Mouse (Mus musculus) limb, embryonic 12.5 days (tissue): ENCODE data around the gene Tcte2. TPM values are rescaled to one million over a fixed set of nuclear protein-coding genes. Genes with fewer than 3 reads are reported as not detected.

ENCODE experiments used
- ATAC-seq: fragments of 200-750 bp; cut with Nextera tagmentation; 2 replicates; pipeline ENCODE4 v1.8.0; 2017; ENCODE audit warnings: low read depth, moderate TSS enrichment; ENCODE audit not compliant: insufficient number of reproducible peaks, insufficient read depth, low FRiP score, low TSS enrichment
- H3K27ac ChIP-seq: fragments of 300-500 bp; sonication (generic); 2 replicates; pipeline ENCODE4 v1.5.1; 2016; ENCODE audit warnings: mild to moderate bottlenecking, moderate library complexity
- H3K27me3 ChIP-seq: fragments of 300-500 bp; sonication (generic); 2 replicates; pipeline ENCODE4 v1.6.1; 2016; ENCODE audit warnings: mild to moderate bottlenecking, moderate library complexity
- H3K36me3 ChIP-seq: fragments of 300-500 bp; sonication (generic); 2 replicates; pipeline ENCODE4 v1.6.1; 2016; ENCODE audit warnings: mild to moderate bottlenecking, moderate library complexity
- H3K4me1 ChIP-seq: fragments of 300-500 bp; sonication (generic); replicated peaks from 2 replicates; pipeline ENCODE4 v1.6.1; 2016
- H3K4me2 ChIP-seq: fragments of 300-500 bp; sonication (generic); 2 replicates; pipeline ENCODE4 v1.6.1; 2016; ENCODE audit warnings: mild to moderate bottlenecking, moderate library complexity
- H3K4me3 ChIP-seq: fragments of 300-500 bp; sonication (generic); replicated peaks from 2 replicates; pipeline ENCODE4 v1.5.1; 2016; ENCODE audit warnings: mild to moderate bottlenecking
- H3K9ac ChIP-seq: fragments of 300-500 bp; sonication (generic); replicated peaks from 2 replicates; pipeline ENCODE4 v1.6.1; 2016; ENCODE audit warnings: mild to moderate bottlenecking, moderate library complexity
- H3K9me3 ChIP-seq: fragments of 300-500 bp; sonication (generic); 2 replicates; pipeline ENCODE4 v1.6.1; 2016; ENCODE audit warnings: mild to moderate bottlenecking, moderate library complexity
- WGBS: fragments of 180-500 bp; shearing (Covaris S2); methylation state at CpG from one replicate; pipeline ENCODE4 v1.1.7; 2016; 5-methylcytosine and 5-hydroxymethylcytosine counted together
- polyA plus RNA-seq: library from polyadenylated mRNA; unstranded; fragments of >200 nt; fragmentation: Nextera tagmentation; extraction: Ambion mirVana; gene quantifications from 2 replicates; pipeline ENCODE4 v1.2.1, GENCODE M21; 2016

Tcte2 gene
- polyA plus RNA-seq, 1 experiment from 2014 or later: 5.7 TPM

DNA sequence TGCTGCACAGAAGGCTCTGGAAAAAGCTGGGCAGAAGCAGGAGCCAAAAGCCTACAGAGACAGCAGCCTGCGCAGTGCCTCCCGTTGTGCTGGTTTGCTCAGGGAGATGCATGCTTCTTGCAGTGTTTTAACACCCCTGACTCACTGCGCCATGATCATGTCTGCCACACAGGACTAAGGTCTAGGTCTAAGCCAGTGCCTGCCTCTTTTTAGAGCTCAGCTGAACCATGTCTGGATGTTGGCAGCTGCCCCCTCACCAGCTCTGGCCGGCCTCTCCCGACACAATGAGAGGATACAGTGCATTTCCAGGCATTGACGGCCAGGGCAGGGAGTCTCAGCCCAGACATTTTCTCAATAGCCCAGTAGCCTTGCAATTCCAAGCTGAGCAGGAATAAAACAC is 24.3 kb downstream of the Tcte2 start:
- Histone ChIP-seq H3K4me1 (peaks cover 16% of the 10 kb centered on the region), H3K4me2 (no peak overlapping the region), H3K4me3 (no peak overlapping the region), H3K9ac (no peak overlapping the region), H3K27me3 (0 out of 2 replicates have a peak, but pooled peaks cover 2% of the 10 kb centered on the region), H3K9me3 (no peaks in the 10 kb centered on the region), H3K27ac (0 out of 2 replicates have a peak overlapping the region, but pooled peaks have one; percentile 23), H3K36me3 (no peaks in the 10 kb centered on the region)
- 73% methylated on average over 6 of the region's 6 CpGs for WGBS
- ATAC-seq: no peak

DNA sequence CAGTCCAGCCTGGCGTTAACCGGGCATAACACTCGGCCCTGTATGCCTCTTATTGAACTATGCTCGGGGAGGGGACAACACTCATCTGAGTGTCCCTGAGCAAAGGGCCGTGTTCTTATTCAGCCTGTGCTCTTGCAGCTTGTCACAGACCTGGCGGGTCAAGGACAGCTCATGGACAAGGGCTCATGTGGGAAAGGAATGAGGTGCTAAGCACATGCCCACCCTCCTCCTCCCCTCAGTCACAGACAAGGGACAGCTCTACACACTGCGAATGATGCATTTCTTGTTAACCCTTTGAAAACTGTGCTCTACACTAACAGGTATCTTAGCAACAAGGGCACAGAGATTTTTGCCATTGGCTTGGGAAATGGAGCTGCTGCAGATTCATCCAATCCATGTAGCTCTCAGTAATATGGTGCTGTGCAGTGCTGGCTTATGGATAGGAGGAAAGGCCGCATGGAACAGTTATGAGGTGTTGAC is 25.8 kb downstream of the Tcte2 start:
- no peaks in the 10 kb centered on the region for H3K36me3 ChIP-seq
- H3K27ac ChIP-seq: no peak overlapping the region
- H3K4me3 ChIP-seq: no peak overlapping the region
- no peak overlapping the region for H3K9ac ChIP-seq
- H3K4me1 ChIP-seq: peaks cover 15% of the 10 kb centered on the region
- ATAC-seq: no peak
- 70% methylated on average over 8 of the region's 8 CpGs for WGBS
- no peaks in the 10 kb centered on the region for H3K9me3 ChIP-seq
- 0 out of 2 replicates have a peak, but pooled peaks cover 2% of the 10 kb centered on the region for H3K27me3 ChIP-seq
- H3K4me2 ChIP-seq: no peak overlapping the region

DNA sequence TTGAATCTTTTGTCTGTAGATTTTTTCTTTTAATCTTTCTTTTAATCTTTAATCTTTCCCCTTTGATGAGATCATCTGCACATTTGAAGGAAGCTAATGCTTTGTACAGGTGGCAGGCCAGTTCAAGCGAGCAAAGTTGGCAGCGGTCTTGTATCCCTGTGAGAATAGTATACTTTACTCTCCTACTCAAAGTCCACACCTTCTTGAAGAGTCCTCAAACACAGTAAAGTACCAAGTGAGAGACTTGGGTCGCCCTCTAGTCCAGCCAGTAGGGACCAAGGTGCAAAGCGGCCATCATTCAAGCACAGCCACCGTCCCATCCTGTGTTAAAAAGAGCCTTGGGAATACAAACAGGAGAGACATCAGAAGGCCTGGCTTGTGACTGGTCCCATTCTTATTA is 26.6 kb downstream of the Tcte2 start:
- 88% methylated on average over 5 of the region's 5 CpGs for WGBS
- no peaks in the 10 kb centered on the region for H3K36me3 ChIP-seq
- H3K9me3 ChIP-seq: no peaks in the 10 kb centered on the region
- H3K27me3 ChIP-seq: 0 out of 2 replicates have a peak, but pooled peaks cover 2% of the 10 kb centered on the region
- H3K9ac ChIP-seq: no peak overlapping the region
- no peak overlapping the region for H3K4me3 ChIP-seq
- no peak overlapping the region for H3K4me2 ChIP-seq
- ATAC-seq: no peak
- no peak overlapping the region for H3K27ac ChIP-seq
- peaks cover 12% of the 10 kb centered on the region for H3K4me1 ChIP-seq

- H3K4me2 ChIP-seq: no peak overlapping the region
- WGBS: 90% methylated on average over 5 of the region's 5 CpGs
- H3K27ac ChIP-seq: no peak overlapping the region
- H3K4me3 ChIP-seq: no peak overlapping the region
- no peaks in the 10 kb centered on the region for H3K9me3 ChIP-seq
- H3K36me3 ChIP-seq: no peaks in the 10 kb centered on the region
- H3K4me1 ChIP-seq: peaks cover 12% of the 10 kb centered on the region
- 0 out of 2 replicates have a peak, but pooled peaks cover 2% of the 10 kb centered on the region for H3K27me3 ChIP-seq
- no peak for ATAC-seq
- H3K9ac ChIP-seq: no peak overlapping the region
These were observed 27.7 kb downstream of the Tcte2 start for GRCm38 (mm10) chr17:13733971-13734370.

- no peaks in the 10 kb centered on the region for H3K9me3 ChIP-seq
- no peak overlapping the region for H3K4me3 ChIP-seq
- no peak overlapping the region for H3K9ac ChIP-seq
- 54% methylated on average over 8 of the region's 8 CpGs for WGBS
- no peak overlapping the region for H3K27ac ChIP-seq
- peaks cover 12% of the 10 kb centered on the region for H3K4me1 ChIP-seq
- ATAC-seq: no peak
- no peak overlapping the region for H3K4me2 ChIP-seq
- no peaks in the 10 kb centered on the region for H3K36me3 ChIP-seq
- H3K27me3 ChIP-seq: 0 out of 2 replicates have a peak, but pooled peaks cover 2% of the 10 kb centered on the region
These were observed 28.9 kb downstream of the Tcte2 start for GRCm38 (mm10) chr17:13732685-13733084.

GRCm38 (mm10) chr17:13731727-13732112 is 29.9 kb downstream of the Tcte2 start:
- Histone ChIP-seq H3K27me3 (0 out of 2 replicates have a peak, but pooled peaks cover 2% of the 10 kb centered on the region), H3K9ac (no peak overlapping the region), H3K4me2 (no peak overlapping the region), H3K9me3 (no peaks in the 10 kb centered on the region), H3K36me3 (no peaks in the 10 kb centered on the region), H3K27ac (no peak overlapping the region), H3K4me3 (no peak overlapping the region), H3K4me1 (peaks cover 12% of the 10 kb centered on the region)
- ATAC-seq: no peak
- WGBS: 51% methylated on average over 4 of the region's 4 CpGs

GRCm38 (mm10) chr17:13730980-13731726 is 30.5 kb downstream of the Tcte2 start:
- no peak overlapping the region for H3K27ac ChIP-seq
- peaks cover 12% of the 10 kb centered on the region for H3K4me1 ChIP-seq
- no peaks in the 10 kb centered on the region for H3K9me3 ChIP-seq
- 91% methylated on average over 6 of the region's 6 CpGs for WGBS
- no peaks in the 10 kb centered on the region for H3K36me3 ChIP-seq
- H3K9ac ChIP-seq: no peak overlapping the region
- no peak overlapping the region for H3K4me3 ChIP-seq
- ATAC-seq: no peak
- H3K4me2 ChIP-seq: no peak overlapping the region
- H3K27me3 ChIP-seq: 0 out of 2 replicates have a peak, but pooled peaks cover 2% of the 10 kb centered on the region

- H3K27ac ChIP-seq: no peak overlapping the region
- ATAC-seq: no peak
- H3K4me2 ChIP-seq: no peak overlapping the region
- WGBS: 91% methylated on average over 8 of the region's 8 CpGs
- no peak overlapping the region for H3K9ac ChIP-seq
- no peaks in the 10 kb centered on the region for H3K27me3 ChIP-seq
- no peak overlapping the region for H3K4me3 ChIP-seq
- H3K36me3 ChIP-seq: no peaks in the 10 kb centered on the region
- no peaks in the 10 kb centered on the region for H3K9me3 ChIP-seq
- peaks cover 7% of the 10 kb centered on the region for H3K4me1 ChIP-seq
These were observed 34.7 kb downstream of the Tcte2 start for GRCm38 (mm10) chr17:13726832-13727355.

GRCm38 (mm10) chr17:13725004-13725550 is 36.5 kb downstream of the Tcte2 start:
- no peaks in the 10 kb centered on the region for H3K9me3 ChIP-seq
- no peak overlapping the region for H3K4me2 ChIP-seq
- no peak overlapping the region for H3K27ac ChIP-seq
- no peak overlapping the region for H3K4me3 ChIP-seq
- no peaks in the 10 kb centered on the region for H3K27me3 ChIP-seq
- 0 out of 2 replicates have a peak, but pooled peaks cover 3% of the 10 kb centered on the region for H3K4me1 ChIP-seq
- WGBS: 54% methylated on average over 4 of the region's 4 CpGs
- no peak overlapping the region for H3K9ac ChIP-seq
- no peak for ATAC-seq
- no peaks in the 10 kb centered on the region for H3K36me3 ChIP-seq

- H3K9me3 ChIP-seq: no peaks in the 10 kb centered on the region
- H3K4me2 ChIP-seq: no peak overlapping the region
- no peaks in the 10 kb centered on the region for H3K36me3 ChIP-seq
- no peak for ATAC-seq
- WGBS: 45% methylated on average over 2 of the region's 2 CpGs
- no peak overlapping the region for H3K27ac ChIP-seq
- H3K4me3 ChIP-seq: no peak overlapping the region
- H3K9ac ChIP-seq: no peak overlapping the region
- H3K27me3 ChIP-seq: no peaks in the 10 kb centered on the region
- 0 out of 2 replicates have a peak, but pooled peaks cover 3% of the 10 kb centered on the region for H3K4me1 ChIP-seq
These were observed 39.2 kb downstream of the Tcte2 start for GRCm38 (mm10) chr17:13722434-13722833.

DNA sequence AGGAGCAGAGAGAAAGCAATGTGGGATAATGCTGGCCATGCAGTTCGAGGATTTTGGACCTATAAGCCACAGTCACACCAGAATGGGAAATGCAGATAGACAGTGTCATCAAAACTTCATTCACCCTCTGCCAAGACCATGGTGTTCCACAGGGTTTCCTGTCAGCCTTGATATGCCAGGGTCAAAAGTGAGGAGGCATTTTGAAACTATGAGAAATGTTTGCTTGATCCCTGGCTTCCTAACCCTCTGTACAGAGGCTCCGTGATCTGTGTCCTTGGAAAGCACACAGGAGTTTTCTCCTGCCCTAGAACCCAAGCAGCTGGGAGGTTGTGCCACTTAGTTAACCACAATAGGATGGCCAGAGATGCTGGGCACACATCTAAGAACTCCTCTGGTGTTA is 40.3 kb downstream of the Tcte2 start:
- Histone ChIP-seq H3K27me3 (no peaks in the 10 kb centered on the region), H3K4me2 (no peak overlapping the region), H3K27ac (no peak overlapping the region), H3K9ac (no peak overlapping the region), H3K9me3 (no peaks in the 10 kb centered on the region), H3K36me3 (no peaks in the 10 kb centered on the region), H3K4me3 (no peak overlapping the region), H3K4me1 (0 out of 2 replicates have a peak, but pooled peaks cover 6% of the 10 kb centered on the region)
- ATAC-seq: no peak
- 78% methylated on average over 2 of the region's 2 CpGs for WGBS
